Mouse (Mus musculus): Measurements from ENCODE around the gene Ccdc171. TPM values are rescaled to one million over a fixed set of nuclear protein-coding genes. Genes with fewer than 3 reads are reported as not detected.

The Ccdc171 gene
- polyA plus RNA-seq, 1 experiment from 2014 or later: 6.4 TPM

DNA sequence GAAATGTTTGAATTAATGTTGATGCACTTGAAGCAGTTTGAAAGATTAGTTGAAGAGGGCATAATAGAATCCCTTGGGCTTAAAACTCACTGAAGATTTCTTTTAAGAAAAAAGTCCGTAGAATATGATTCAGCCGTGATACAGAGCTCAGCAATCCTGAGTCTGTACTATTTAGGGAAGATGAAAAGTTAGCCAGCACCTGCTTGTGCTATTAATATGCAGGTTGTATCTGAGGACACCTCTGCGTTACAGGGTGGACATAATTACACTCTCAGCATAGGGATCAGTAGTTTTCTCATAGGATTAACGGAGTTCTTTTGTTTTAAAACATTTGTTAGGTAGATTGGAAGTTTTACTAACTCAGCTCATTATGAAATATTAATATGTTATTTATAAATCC is 291.6 kb downstream of the Ccdc171 start:
- H3K27ac ChIP-seq: no peak overlapping the region
- no peaks in the 10 kb centered on the region for H3K4me1 ChIP-seq
- no peak overlapping the region for H3K4me3 ChIP-seq
- H3K27me3 ChIP-seq: no peaks in the 10 kb centered on the region
- H3K36me3 ChIP-seq: no peaks in the 10 kb centered on the region
- H3K9ac ChIP-seq: no peak overlapping the region
- no peak overlapping the region for H3K4me2 ChIP-seq
- ATAC-seq (ENCODE audit: insufficient number of reproducible peaks, insufficient read depth, low FRiP score, low TSS enrichment, low read depth): no peak
- no peaks in the 10 kb centered on the region for H3K9me3 ChIP-seq
- 87% methylated on average over 4 of the region's 4 CpGs for WGBS

DNA sequence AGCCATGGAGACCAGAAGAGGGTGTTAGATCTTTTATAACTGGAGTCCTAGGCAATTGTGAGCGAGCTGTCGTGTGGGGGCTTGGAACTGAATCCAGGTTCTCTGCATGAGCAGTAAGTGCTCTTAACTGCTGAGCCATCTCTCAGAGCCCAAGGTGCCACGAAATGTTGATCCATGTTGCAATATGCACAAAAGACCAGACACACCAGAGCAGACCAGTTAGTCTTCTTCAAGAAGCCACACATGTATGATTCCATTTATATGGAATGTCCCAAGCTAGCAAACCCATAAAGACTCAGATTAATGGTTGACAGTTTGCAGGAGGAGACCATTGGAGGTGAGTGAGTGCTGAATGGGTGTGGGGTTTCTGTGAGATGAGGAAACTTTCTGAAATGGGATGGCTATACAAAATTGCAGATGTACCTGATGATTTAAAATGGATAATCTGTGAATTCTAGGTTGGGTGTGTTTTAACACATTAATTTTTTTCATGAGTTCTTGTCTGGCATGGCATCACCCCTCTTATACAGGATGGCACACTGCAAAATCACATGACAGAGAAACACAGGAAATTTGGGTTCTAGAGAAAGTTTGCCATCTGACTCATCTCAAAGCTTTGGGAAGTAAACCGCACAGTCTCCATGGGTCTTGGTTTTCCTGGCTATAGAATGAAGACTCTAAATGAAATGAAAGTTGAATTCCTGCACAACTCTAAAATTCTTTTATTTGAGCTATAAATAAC is 304.5 kb downstream of the Ccdc171 start:
- peaks cover 10% of the 10 kb centered on the region for H3K4me1 ChIP-seq
- no peak for ATAC-seq (ENCODE audit: insufficient number of reproducible peaks, insufficient read depth, low FRiP score, low TSS enrichment, low read depth)
- no peak overlapping the region for H3K4me3 ChIP-seq
- H3K27me3 ChIP-seq: no peaks in the 10 kb centered on the region
- no peaks in the 10 kb centered on the region for H3K36me3 ChIP-seq
- no peak overlapping the region for H3K9ac ChIP-seq
- H3K9me3 ChIP-seq: no peaks in the 10 kb centered on the region
- no peak overlapping the region for H3K27ac ChIP-seq
- WGBS: 86% methylated on average over 4 of the region's 4 CpGs
- H3K4me2 ChIP-seq: no peak overlapping the region

DNA sequence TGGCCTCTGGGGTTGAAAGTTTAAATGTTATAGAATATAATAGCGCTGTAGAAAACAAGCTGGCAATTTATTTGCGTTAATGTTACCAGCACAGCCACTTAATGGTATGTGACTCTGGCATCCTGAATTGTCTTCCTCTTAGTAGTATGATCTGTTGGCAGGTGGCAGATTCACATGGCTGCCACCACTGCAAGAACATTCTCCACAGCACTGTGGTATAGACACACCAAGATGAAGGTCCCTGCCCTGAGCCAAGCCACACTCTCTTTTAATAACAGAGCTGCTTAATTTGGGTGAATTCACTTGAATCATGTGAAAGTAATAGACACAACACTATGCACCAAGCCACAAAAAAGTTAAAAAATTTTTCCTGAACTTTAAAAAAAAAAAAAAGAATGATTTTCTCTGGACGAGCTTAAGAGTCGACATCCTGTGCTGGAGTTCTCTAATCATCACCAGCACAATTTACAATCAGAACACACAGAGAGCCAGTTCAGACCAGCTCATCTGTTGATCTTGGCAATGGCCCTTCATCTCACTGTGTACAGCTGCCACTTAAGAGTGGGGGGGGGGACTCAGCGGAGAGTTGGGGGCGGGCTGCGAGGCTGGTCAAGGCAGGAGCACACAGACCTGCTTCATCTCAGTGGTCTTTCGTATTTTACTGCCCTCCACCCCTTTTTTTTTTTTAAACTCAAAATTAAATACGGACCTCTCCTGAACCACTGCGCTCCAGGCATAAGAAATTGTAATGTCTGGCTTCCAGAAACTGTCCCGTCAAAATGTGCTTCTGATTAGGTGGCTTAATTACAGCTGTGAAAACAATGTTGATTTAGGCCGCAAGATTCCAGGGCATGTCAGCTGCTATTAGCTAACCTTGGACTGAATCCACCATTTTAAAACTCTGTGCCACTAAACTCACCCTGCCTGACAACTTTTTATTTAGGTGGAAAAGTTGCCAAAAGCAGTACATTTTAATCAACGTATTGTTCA is 305.8 kb downstream of the Ccdc171 start:
- H3K4me1 ChIP-seq: peaks cover 10% of the 10 kb centered on the region
- no peak overlapping the region for H3K4me3 ChIP-seq
- no peak overlapping the region for H3K9ac ChIP-seq
- WGBS: 19% methylated on average over 13 of the region's 13 CpGs
- no peak overlapping the region; the same call in 1 of the 2 replicates for H3K27ac ChIP-seq
- H3K27me3 ChIP-seq: no peaks in the 10 kb centered on the region
- no peak for ATAC-seq (ENCODE audit: insufficient number of reproducible peaks, insufficient read depth, low FRiP score, low TSS enrichment, low read depth)
- peak overlapping the region; percentile 46 for H3K4me2 ChIP-seq
- no peaks in the 10 kb centered on the region for H3K9me3 ChIP-seq
- H3K36me3 ChIP-seq: no peaks in the 10 kb centered on the region

DNA sequence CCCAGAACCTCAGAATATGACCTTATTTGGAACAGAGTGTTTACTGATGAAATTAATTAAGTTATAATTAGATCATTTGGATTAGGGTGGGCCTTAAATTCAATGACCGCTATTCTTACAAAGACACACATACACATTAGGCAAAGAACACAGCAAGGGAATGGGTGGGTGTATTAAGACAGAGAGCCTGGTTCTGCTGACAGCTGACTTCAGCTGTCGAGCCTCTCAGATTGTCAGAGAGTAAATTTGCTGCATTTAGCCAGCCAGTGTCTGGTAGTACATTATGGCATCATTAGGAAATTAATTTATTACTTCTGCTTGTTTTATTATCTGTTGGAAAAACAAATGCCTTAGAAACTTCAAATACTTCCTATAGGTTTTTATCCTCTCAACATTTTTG is 313.7 kb downstream of the Ccdc171 start:
- WGBS: 48% methylated on average over 2 of the region's 2 CpGs
- Histone ChIP-seq H3K4me2 (no peak overlapping the region), H3K27ac (no peak overlapping the region), H3K4me3 (no peak overlapping the region), H3K36me3 (no peaks in the 10 kb centered on the region), H3K9me3 (no peaks in the 10 kb centered on the region), H3K27me3 (no peaks in the 10 kb centered on the region), H3K4me1 (no peaks in the 10 kb centered on the region), H3K9ac (no peak overlapping the region)
- ATAC-seq (ENCODE audit: insufficient number of reproducible peaks, insufficient read depth, low FRiP score, low TSS enrichment, low read depth): no peak

- Histone ChIP-seq H3K9ac (no peak overlapping the region), H3K36me3 (no peaks in the 10 kb centered on the region), H3K27me3 (0 out of 2 replicates have a peak, but pooled peaks cover 2% of the 10 kb centered on the region), H3K4me1 (peaks cover 5% of the 10 kb centered on the region; the same call in 1 of the 2 replicates), H3K4me2 (no peak overlapping the region), H3K9me3 (no peaks in the 10 kb centered on the region), H3K4me3 (no peak overlapping the region), H3K27ac (no peak overlapping the region)
- no peak for ATAC-seq (ENCODE audit: insufficient number of reproducible peaks, insufficient read depth, low FRiP score, low TSS enrichment, low read depth)
- 48% methylated on average over 7 of the region's 7 CpGs for WGBS
Observed at GRCm38 (mm10) chr4:83846304-83846703, 321.0 kb downstream of the Ccdc171 start.

DNA sequence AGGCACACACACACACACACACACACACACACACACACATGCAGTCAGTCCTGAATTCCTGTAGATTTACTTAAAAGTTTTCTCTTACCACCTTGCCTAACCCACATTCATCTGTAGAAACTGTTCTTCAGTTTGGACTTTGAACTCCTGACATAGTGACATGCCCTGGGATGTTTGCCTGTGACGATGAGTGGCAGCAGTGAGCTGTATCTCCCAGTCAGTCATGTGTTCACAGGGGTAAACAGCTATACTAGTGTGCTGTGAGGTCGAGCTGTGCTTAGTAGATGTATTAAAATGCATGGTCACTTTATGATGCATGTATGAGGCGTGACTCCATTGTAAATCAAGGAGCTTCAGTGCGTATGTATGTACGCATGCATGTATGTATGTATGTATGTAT is 328.5 kb downstream of the Ccdc171 start:
- no peak for ATAC-seq (ENCODE audit: insufficient number of reproducible peaks, insufficient read depth, low FRiP score, low TSS enrichment, low read depth)
- H3K9me3 ChIP-seq: no peaks in the 10 kb centered on the region
- H3K36me3 ChIP-seq: no peaks in the 10 kb centered on the region
- H3K27ac ChIP-seq: no peak overlapping the region
- H3K9ac ChIP-seq: no peak overlapping the region
- H3K27me3 ChIP-seq: no peaks in the 10 kb centered on the region
- no peak overlapping the region for H3K4me2 ChIP-seq
- H3K4me1 ChIP-seq: no peaks in the 10 kb centered on the region
- WGBS: 88% methylated on average over 5 of the region's 5 CpGs
- H3K4me3 ChIP-seq: no peak overlapping the region

DNA sequence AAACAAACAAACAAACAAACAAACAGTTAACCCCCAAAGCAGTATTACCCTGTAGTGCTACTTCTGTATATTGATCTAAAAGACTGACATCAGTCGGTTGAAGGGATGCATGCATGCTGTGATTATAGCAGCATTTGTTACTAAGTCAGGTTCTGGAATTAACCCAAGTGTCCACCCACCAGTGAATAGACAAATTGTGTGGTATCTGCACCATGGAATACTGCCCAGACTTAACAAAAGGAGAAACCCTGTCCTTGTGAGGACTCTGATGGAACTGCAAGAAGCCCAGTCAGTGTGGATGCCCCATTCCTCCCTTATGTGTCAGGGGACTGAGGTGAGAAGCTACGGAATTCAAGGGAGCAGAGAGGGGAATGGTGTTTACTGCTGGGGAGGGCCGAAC is 336.4 kb downstream of the Ccdc171 start:
- Histone ChIP-seq H3K27me3 (no peaks in the 10 kb centered on the region), H3K27ac (no peak overlapping the region), H3K9ac (no peak overlapping the region), H3K36me3 (no peaks in the 10 kb centered on the region), H3K4me2 (no peak overlapping the region), H3K4me1 (no peaks in the 10 kb centered on the region), H3K4me3 (no peak overlapping the region), H3K9me3 (no peaks in the 10 kb centered on the region)
- no peak for ATAC-seq (ENCODE audit: insufficient number of reproducible peaks, insufficient read depth, low FRiP score, low TSS enrichment, low read depth)
- 65% methylated on average over 3 of the region's 3 CpGs for WGBS

DNA sequence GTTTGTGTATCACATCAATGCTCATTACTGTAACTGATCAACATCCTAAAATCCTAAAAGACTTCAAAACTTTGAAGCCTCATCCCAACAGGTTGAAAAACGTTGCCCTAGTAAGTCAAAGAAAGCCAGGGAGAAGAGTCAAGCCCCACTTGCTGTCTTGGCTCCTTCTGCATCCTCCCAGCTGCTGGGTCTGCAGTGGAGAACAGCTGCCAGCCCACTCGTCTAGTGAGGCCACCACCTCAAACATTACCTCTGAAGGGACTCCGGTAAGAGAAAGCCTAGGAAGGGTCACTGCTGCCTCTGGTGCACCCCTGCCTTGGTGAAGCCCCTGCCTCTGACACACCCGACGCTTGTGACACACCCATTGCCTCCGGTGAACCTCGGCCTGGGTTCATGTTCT is 336.9 kb downstream of the Ccdc171 start:
- ATAC-seq (ENCODE audit: insufficient number of reproducible peaks, insufficient read depth, low FRiP score, low TSS enrichment, low read depth): no peak
- Histone ChIP-seq H3K9ac (no peak overlapping the region), H3K36me3 (no peaks in the 10 kb centered on the region), H3K4me2 (no peak overlapping the region), H3K27ac (no peak overlapping the region), H3K4me3 (no peak overlapping the region), H3K9me3 (no peaks in the 10 kb centered on the region), H3K4me1 (no peaks in the 10 kb centered on the region), H3K27me3 (no peaks in the 10 kb centered on the region)
- 79% methylated on average over 7 of the region's 7 CpGs for WGBS

DNA sequence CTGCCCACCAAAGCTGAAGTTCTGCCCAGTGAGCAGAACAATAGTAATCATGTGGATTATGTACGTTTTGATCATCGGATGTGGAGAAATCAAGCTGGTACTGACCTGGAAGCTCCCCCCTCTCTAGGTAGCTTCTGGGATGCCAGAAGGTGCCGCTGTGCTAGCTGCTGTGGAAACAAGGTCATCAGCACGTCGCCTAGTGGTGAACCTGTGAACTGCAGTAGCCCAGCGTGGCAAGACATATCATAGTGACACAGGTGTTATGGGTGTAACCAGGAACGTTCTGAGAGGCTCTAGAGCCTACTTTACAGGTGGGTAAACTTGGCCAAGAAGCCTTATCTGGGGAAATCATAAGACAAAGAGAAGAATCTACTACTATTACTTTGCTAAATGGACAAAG is 351.3 kb downstream of the Ccdc171 start:
- Histone ChIP-seq H3K27me3 (no peaks in the 10 kb centered on the region), H3K4me3 (no peak overlapping the region), H3K4me1 (no peaks in the 10 kb centered on the region), H3K27ac (no peak overlapping the region), H3K36me3 (no peaks in the 10 kb centered on the region), H3K9me3 (no peaks in the 10 kb centered on the region), H3K4me2 (no peak overlapping the region), H3K9ac (no peak overlapping the region)
- 58% methylated on average over 7 of the region's 7 CpGs for WGBS
- ATAC-seq (ENCODE audit: insufficient number of reproducible peaks, insufficient read depth, low FRiP score, low TSS enrichment, low read depth): no peak

- H3K36me3 ChIP-seq: no peaks in the 10 kb centered on the region
- no peak overlapping the region for H3K4me2 ChIP-seq
- WGBS: 76% methylated on average over 8 of the region's 8 CpGs
- H3K9ac ChIP-seq: no peak overlapping the region
- no peaks in the 10 kb centered on the region for H3K4me1 ChIP-seq
- H3K9me3 ChIP-seq: no peaks in the 10 kb centered on the region
- H3K27ac ChIP-seq: no peak overlapping the region
- H3K4me3 ChIP-seq: no peak overlapping the region
- no peaks in the 10 kb centered on the region for H3K27me3 ChIP-seq
- no peak for ATAC-seq (ENCODE audit: insufficient number of reproducible peaks, insufficient read depth, low FRiP score, low TSS enrichment, low read depth)
Observed at GRCm38 (mm10) chr4:83878236-83878635, 352.9 kb downstream of the Ccdc171 start.

- no peaks in the 10 kb centered on the region for H3K9me3 ChIP-seq
- H3K4me3 ChIP-seq: no peak overlapping the region
- H3K27me3 ChIP-seq: no peaks in the 10 kb centered on the region
- H3K4me1 ChIP-seq: no peaks in the 10 kb centered on the region; the same call in 1 of the 2 replicates
- no peak overlapping the region for H3K27ac ChIP-seq
- no peak for ATAC-seq (ENCODE audit: insufficient number of reproducible peaks, insufficient read depth, low FRiP score, low TSS enrichment, low read depth)
- H3K4me2 ChIP-seq: no peak overlapping the region
- no peaks in the 10 kb centered on the region for H3K36me3 ChIP-seq
- WGBS: 49% methylated on average over 12 of the region's 13 CpGs
- H3K9ac ChIP-seq: no peak overlapping the region
Observed at GRCm38 (mm10) chr4:83888459-83889054, 363.2 kb downstream of the Ccdc171 start.
